Mouse (Mus musculus): ENCODE data around the gene Cln5. TPM values are rescaled to one million over a fixed set of nuclear protein-coding genes. Genes with fewer than 3 reads are reported as not detected.

Cln5 gene
- polyA plus RNA-seq, 1 experiment = 11.9 TPM

DNA sequence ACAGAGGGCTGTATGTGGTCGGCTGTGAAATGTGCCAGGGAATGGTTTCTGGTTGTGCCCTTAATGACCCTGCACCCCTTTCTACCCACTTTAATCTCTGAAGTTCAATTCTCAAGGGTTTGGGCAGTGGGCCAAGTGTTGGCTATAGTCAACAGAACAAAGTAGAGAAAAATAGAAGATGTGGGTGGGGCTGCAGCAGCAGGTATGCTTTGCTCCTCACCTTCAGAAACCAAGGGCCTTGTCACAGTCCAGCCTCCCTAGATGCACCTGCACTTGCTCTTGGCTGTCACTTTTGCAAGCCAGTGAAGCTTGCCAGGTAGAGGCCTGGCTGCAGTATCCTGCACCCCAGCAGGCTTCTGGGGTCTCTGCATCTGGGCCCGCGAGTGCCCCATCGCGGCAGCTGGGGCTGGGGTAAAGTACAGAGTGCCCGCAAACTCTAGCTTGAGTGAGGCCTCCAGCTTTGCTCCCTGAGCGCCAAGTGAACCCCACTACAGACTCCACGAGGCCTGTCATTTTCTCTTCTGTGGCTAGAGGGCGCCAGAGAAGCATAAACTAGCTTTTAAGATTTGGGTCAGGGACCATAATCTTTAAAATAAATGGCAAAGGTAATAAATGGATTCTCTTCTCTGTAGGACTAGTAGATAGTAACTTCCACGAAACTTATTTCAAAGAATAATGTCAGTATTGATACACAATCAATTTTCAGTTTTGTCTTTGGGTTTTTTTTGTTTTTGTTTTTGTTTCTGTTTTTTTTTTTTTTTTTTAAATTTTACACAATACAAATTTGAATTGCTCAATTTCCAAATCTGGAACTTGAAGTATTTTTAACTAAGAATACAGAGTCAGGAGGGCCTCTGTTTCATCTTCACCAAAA, 4.5 kb upstream of the Cln5 start:
- WGBS = 8% methylated on average over 10 of the region's 10 CpGs
- Histone ChIP-seq H3K4me1 (ENCODE audit: control insufficient read depth, insufficient read depth, insufficient read length) (no peaks in the 10 kb centered on the region), H3K27ac (ENCODE audit: insufficient read depth, low read length) (no peak overlapping the region), H3K36me3 (ENCODE audit: control insufficient read depth, insufficient read depth, low read length) (no peaks in the 10 kb centered on the region), H3K4me3 (ENCODE audit: extremely low read depth, insufficient read depth, insufficient read length) (no peak overlapping the region), H3K27me3 (ENCODE audit: control insufficient read depth, insufficient read depth, low read length) (no peaks in the 10 kb centered on the region)
- TF ChIP-seq POLR2A (IDR thresholded peaks at IDR 0.05; ENCODE audit: low read depth, low read length) (no peak), CTCF (IDR thresholded peaks at IDR 0.05; ENCODE audit: extremely low read depth, insufficient read depth, insufficient read length, insufficient replicate concordance) (peak; percentile 56; the same call in 1 of the 2 replicates)
- DNase-seq (ENCODE audit: low read depth in 1 of 2, low spot score in 2 of 2) = peak in 1 of 2 experiments; percentile 80

DNA sequence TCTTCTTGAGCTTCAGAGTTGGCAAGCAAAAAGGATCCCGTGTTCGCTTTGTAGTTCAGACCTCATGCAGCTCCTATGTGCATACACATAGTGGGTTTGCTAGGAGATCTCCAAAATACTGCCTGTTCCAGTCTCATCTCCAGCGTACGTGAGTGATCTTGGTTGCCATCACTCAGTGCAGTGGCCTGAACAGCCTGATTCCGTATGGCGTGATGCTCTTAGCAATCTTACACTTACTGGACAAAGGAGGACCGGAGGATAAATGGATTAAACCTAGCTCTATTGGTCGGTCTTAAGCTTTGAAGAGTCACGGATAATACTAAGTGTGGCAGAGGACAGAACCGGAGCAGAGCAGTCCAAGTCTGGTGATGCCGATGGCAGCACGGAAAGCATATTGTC, 552 bp upstream of the Cln5 start:
- WGBS = 26% methylated on average over 12 of the region's 12 CpGs
- no peaks in the 10 kb centered on the region for H3K27me3 ChIP-seq (ENCODE audit: control insufficient read depth, insufficient read depth, low read length)

DNA sequence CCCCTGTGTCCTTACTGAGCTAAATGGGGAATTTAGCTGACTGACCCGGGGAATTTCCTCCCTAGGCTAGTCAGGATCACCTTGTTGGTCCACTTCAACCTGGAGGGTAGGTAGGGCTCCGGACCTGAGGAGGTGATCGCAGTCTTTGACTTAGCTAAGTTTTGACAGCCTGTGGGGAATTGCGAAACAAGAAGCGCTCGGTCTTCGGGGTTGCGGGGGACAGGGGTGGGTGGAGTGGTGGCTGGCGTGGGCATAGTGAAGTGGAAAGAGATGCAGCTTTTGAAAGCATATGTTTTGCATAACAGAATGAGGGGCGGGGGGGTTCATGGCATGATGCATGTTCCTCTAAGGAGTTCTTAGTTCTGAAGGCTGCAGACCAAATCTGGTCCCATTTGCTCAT, 774 bp downstream of the Cln5 start:
- Histone ChIP-seq H3K4me3 (ENCODE audit: extremely low read depth, insufficient read depth, insufficient read length) (peak overlapping the region; percentile 72), H3K27me3 (ENCODE audit: control insufficient read depth, insufficient read depth, low read length) (no peaks in the 10 kb centered on the region), H3K36me3 (ENCODE audit: control insufficient read depth, insufficient read depth, low read length) (peaks cover 13% of the 10 kb centered on the region), H3K4me1 (ENCODE audit: control insufficient read depth, insufficient read depth, insufficient read length) (no peaks in the 10 kb centered on the region; the same call in 1 of the 2 replicates), H3K27ac (ENCODE audit: insufficient read depth, low read length) (peak overlapping the region; percentile 91)
- peak in 1 of 2 experiments; percentile 28 for DNase-seq (ENCODE audit: low read depth in 1 of 2, low spot score in 2 of 2)
- 2% methylated on average over 10 of the region's 10 CpGs for WGBS
- no peak for TF ChIP-seq POLR2A (IDR thresholded peaks at IDR 0.05; ENCODE audit: low read depth, low read length)
- no peak for TF ChIP-seq CTCF (IDR thresholded peaks at IDR 0.05; ENCODE audit: extremely low read depth, insufficient read depth, insufficient read length, insufficient replicate concordance)

More for the DNA sequence above, 552 bp upstream of the Cln5 start:
- H3K36me3 ChIP-seq (ENCODE audit: control insufficient read depth, insufficient read depth, low read length) = peaks cover 6% of the 10 kb centered on the region; the same call in 1 of the 2 replicates
- H3K4me1 ChIP-seq (ENCODE audit: control insufficient read depth, insufficient read depth, insufficient read length) = no peaks in the 10 kb centered on the region; the same call in 1 of the 2 replicates
- no peak for DNase-seq (ENCODE audit: low read depth in 1 of 2, low spot score in 2 of 2)
- H3K27ac ChIP-seq (ENCODE audit: insufficient read depth, low read length) = peak overlapping the region; percentile 89
- TF ChIP-seq CTCF (IDR thresholded peaks at IDR 0.05; ENCODE audit: extremely low read depth, insufficient read depth, insufficient read length, insufficient replicate concordance) (no peak), POLR2A (IDR thresholded peaks at IDR 0.05; ENCODE audit: low read depth, low read length) (no peak)
- peak overlapping the region; percentile 51; the same call in 1 of the 2 replicates for H3K4me3 ChIP-seq (ENCODE audit: extremely low read depth, insufficient read depth, insufficient read length)

DNA sequence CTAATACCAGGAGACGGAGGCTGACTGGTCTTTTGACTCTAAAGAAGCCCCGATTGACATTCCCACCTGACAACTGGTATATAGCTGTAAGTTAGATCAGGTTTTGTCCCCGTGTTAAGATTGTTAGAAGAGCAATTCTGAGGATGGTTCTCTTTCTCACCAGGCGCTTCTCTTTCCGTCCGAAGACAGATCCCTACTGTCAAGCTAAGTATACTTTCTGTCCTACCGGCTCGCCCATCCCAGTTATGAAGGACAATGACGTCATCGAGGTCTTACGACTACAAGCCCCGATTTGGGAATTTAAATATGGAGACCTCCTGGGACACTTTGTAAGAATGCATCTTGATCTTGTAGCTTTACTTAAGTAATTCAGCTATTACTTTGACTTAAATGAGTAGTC, 1.5 kb downstream of the Cln5 start:
- no peak overlapping the region for H3K4me3 ChIP-seq (ENCODE audit: extremely low read depth, insufficient read depth, insufficient read length)

DNA sequence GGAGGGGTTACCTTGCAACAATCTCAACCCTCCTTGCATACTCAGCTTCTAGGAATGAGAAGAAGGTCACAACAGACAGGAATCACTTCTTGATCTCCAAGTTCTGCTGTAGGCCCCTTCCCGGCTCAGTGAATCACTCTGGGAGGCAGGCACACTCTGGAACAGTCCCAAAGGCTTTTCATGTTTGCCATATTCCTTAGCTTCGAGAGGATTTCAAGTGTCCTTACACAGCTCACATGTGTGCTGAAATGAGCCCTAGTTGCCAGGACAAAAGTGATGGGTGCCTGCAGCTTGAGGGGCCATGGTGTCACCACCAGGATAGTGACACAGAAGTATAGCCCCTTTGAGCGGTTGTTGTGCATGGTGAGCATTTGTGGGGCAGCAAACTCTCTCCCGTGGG, 2.7 kb downstream of the Cln5 start:
- Histone ChIP-seq H3K27ac (ENCODE audit: insufficient read depth, low read length) (no peak overlapping the region), H3K4me3 (ENCODE audit: extremely low read depth, insufficient read depth, insufficient read length) (no peak overlapping the region), H3K27me3 (ENCODE audit: control insufficient read depth, insufficient read depth, low read length) (no peaks in the 10 kb centered on the region), H3K4me1 (ENCODE audit: control insufficient read depth, insufficient read depth, insufficient read length) (no peaks in the 10 kb centered on the region; the same call in 1 of the 2 replicates), H3K36me3 (ENCODE audit: control insufficient read depth, insufficient read depth, low read length) (peaks cover 16% of the 10 kb centered on the region)
- 90% methylated on average over 4 of the region's 4 CpGs for WGBS
- TF ChIP-seq POLR2A (IDR thresholded peaks at IDR 0.05; ENCODE audit: low read depth, low read length) (no peak), CTCF (IDR thresholded peaks at IDR 0.05; ENCODE audit: extremely low read depth, insufficient read depth, insufficient read length, insufficient replicate concordance) (no peak)
- DNase-seq (ENCODE audit: low read depth in 1 of 2, low spot score in 2 of 2) = no peak

More for the DNA sequence above, 1.5 kb downstream of the Cln5 start:
- no peak for DNase-seq (ENCODE audit: low read depth in 1 of 2, low spot score in 2 of 2)
- WGBS = 93% methylated on average over 12 of the region's 12 CpGs
- no peak for TF ChIP-seq CTCF (IDR thresholded peaks at IDR 0.05; ENCODE audit: extremely low read depth, insufficient read depth, insufficient read length, insufficient replicate concordance)
- TF ChIP-seq POLR2A (IDR thresholded peaks at IDR 0.05; ENCODE audit: low read depth, low read length) = no peak
- H3K27ac ChIP-seq (ENCODE audit: insufficient read depth, low read length) = no peak overlapping the region
- peaks cover 16% of the 10 kb centered on the region for H3K36me3 ChIP-seq (ENCODE audit: control insufficient read depth, insufficient read depth, low read length)
- H3K4me1 ChIP-seq (ENCODE audit: control insufficient read depth, insufficient read depth, insufficient read length) = no peaks in the 10 kb centered on the region; the same call in 1 of the 2 replicates
- no peaks in the 10 kb centered on the region for H3K27me3 ChIP-seq (ENCODE audit: control insufficient read depth, insufficient read depth, low read length)

DNA sequence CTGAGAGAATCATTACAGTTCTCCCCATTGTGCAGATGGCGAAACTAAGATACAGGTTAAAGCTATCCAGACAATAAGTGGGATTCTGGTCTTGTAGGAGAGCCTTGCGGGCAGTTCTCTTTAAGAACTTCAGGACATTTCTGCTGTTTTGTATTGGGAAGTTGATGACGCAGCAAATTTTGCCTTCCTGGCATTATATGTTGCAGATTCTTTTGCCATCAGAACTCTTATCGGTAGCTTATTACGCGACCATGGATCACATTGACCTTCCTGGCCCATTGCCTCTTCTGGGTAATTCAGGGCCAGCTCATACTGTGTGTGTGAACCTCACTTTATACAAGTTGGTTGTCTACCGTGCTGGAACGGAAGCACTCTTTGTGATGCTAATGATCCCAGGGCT, 3.8 kb downstream of the Cln5 start:
- DNase-seq (ENCODE audit: low read depth in 1 of 2, low spot score in 2 of 2) = no peak
- no peaks in the 10 kb centered on the region for H3K27me3 ChIP-seq (ENCODE audit: control insufficient read depth, insufficient read depth, low read length)
- no peak overlapping the region for H3K4me3 ChIP-seq (ENCODE audit: extremely low read depth, insufficient read depth, insufficient read length)
- 96% methylated on average over 8 of the region's 8 CpGs for WGBS
- H3K36me3 ChIP-seq (ENCODE audit: control insufficient read depth, insufficient read depth, low read length) = peaks cover 18% of the 10 kb centered on the region
- no peak overlapping the region for H3K27ac ChIP-seq (ENCODE audit: insufficient read depth, low read length)
- H3K4me1 ChIP-seq (ENCODE audit: control insufficient read depth, insufficient read depth, insufficient read length) = no peaks in the 10 kb centered on the region; the same call in 1 of the 2 replicates
- TF ChIP-seq CTCF (IDR thresholded peaks at IDR 0.05; ENCODE audit: extremely low read depth, insufficient read depth, insufficient read length, insufficient replicate concordance) = no peak
- no peak for TF ChIP-seq POLR2A (IDR thresholded peaks at IDR 0.05; ENCODE audit: low read depth, low read length)

DNA sequence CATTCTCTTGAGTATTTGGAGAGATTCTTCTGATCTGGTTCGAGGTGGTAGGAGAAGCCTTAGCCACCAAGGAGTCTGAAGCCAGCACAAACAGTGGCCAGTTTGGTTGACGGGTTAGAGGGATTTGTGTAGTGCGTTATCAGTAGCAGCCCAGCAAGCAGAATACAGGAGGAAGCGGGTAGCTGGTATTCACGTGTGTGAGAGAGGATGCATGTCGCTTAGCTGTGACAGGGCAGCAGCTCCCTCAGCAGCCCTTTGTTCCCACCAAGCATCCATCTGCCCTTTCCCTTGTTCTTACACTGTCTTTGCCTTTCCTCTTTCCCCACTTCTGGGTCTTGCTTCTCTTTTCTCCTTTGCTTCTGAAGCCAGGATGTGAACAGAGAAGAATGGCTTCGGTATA, 5.2 kb downstream of the Cln5 start:
- Histone ChIP-seq H3K36me3 (ENCODE audit: control insufficient read depth, insufficient read depth, low read length) (peaks cover 18% of the 10 kb centered on the region), H3K4me1 (ENCODE audit: control insufficient read depth, insufficient read depth, insufficient read length) (no peaks in the 10 kb centered on the region; the same call in 1 of the 2 replicates), H3K27me3 (ENCODE audit: control insufficient read depth, insufficient read depth, low read length) (no peaks in the 10 kb centered on the region), H3K27ac (ENCODE audit: insufficient read depth, low read length) (no peak overlapping the region), H3K4me3 (ENCODE audit: extremely low read depth, insufficient read depth, insufficient read length) (no peak overlapping the region)
- TF ChIP-seq CTCF (IDR thresholded peaks at IDR 0.05; ENCODE audit: extremely low read depth, insufficient read depth, insufficient read length, insufficient replicate concordance) = no peak
- TF ChIP-seq POLR2A (IDR thresholded peaks at IDR 0.05; ENCODE audit: low read depth, low read length) = no peak
- no peak for DNase-seq (ENCODE audit: low read depth in 1 of 2, low spot score in 2 of 2)
- WGBS = 85% methylated on average over 7 of the region's 7 CpGs

All from spleen, adult 2 months (tissue).